Mouse (Mus musculus) CD8-positive naive resting alpha-beta T cell, adult 57 days (primary cell): ENCODE data around the gene Vmn2r98. TPM values are rescaled to one million over a fixed set of nuclear protein-coding genes. Genes with fewer than 3 reads are reported as not detected.

Experiments used
- total RNA-seq: library from RNA; stranded (reverse); gene quantifications from one replicate; pipeline ENCODE4 v1.2.4, GENCODE M21; 2023

Gene Vmn2r98
- not detected for total RNA-seq

GRCm38 (mm10) chr17:19053160-19053559 lies at the start of gene Vmn2r98:
Gene Vmn2r98 (plus strand): TSS chr17:19053460.

Other genes starting within 250 kb of the Vmn2r98 start
- not detected for gene Vmn2r97, start 139.2 kb upstream of the Vmn2r98 start, total RNA-seq